Mouse (Mus musculus): Measurements from ENCODE around the gene Adgrl2.

- no peak for TF ChIP-seq CTCF (IDR thresholded peaks at IDR 0.05; ENCODE audit: borderline replicate concordance, insufficient read depth, low read length)
- no peak for TF ChIP-seq POLR2A (IDR thresholded peaks at IDR 0.05; ENCODE audit: low read depth, low read length)
These were observed 135.9 kb downstream of the Adgrl2 start for GRCm38 (mm10) chr3:148854306-148854910.

Measured in embryonic fibroblast, embryonic 13.5 days (primary cell).